Mouse (Mus musculus) hindbrain, embryonic 14.5 days (tissue): ENCODE measurements at regions not wholly inside any gene's neighbourhood (a gene's known extent, or its start where the extent isn't known, plus 50 kb on each side); places are given as distances from the start of the nearest gene placed in this dataset.

ENCODE experiments used
- ATAC-seq: fragments of 200-750 bp; cut with Nextera tagmentation; 2 replicates; pipeline ENCODE4 v1.8.0; 2017; ENCODE audit warnings: moderate number of reproducible peaks, mild to moderate bottlenecking, moderate TSS enrichment, moderate library complexity; ENCODE audit not compliant: low FRiP score
- DNase-seq: peaks from one replicate; pipeline ENCODE4 v3.0.0-alpha.2; 2015; ENCODE audit warnings: low spot score
- H3K27ac ChIP-seq: fragments of 300-500 bp; sonication (generic); 2 replicates; pipeline ENCODE4 v1.5.1; 2014; ENCODE audit warnings: mild to moderate bottlenecking, moderate library complexity
- H3K27me3 ChIP-seq: fragments of 300-500 bp; sonication (generic); 2 replicates; pipeline ENCODE4 v1.6.1; 2014; ENCODE audit warnings: mild to moderate bottlenecking, low read length, mixed read lengths; ENCODE audit not compliant: control insufficient read depth, insufficient read depth
- H3K36me3 ChIP-seq: fragments of 300-500 bp; sonication (generic); replicated peaks from 2 replicates; pipeline ENCODE4 v1.6.1; 2014; ENCODE audit not compliant: control insufficient read depth, insufficient read depth
- H3K4me1 ChIP-seq: fragments of 300-500 bp; sonication (generic); replicated peaks from 2 replicates; pipeline ENCODE4 v1.6.1; 2014; ENCODE audit warnings: antibody characterized with exemption, low read length, mixed read lengths; ENCODE audit not compliant: control insufficient read depth, insufficient read depth
- H3K4me2 ChIP-seq: fragments of 300-500 bp; sonication (generic); replicated peaks from 2 replicates; pipeline ENCODE4 v1.6.1; 2014; ENCODE audit warnings: mild to moderate bottlenecking, moderate library complexity
- H3K4me3 ChIP-seq: fragments of 300-500 bp; sonication (generic); replicated peaks from 2 replicates; pipeline ENCODE4 v1.5.1; 2014; ENCODE audit warnings: mild to moderate bottlenecking, low read length
- H3K9ac ChIP-seq: fragments of 300-500 bp; sonication (generic); 2 replicates; pipeline ENCODE4 v1.6.1; 2014
- H3K9me3 ChIP-seq: fragments of 300-500 bp; sonication (generic); 2 replicates; pipeline ENCODE4 v1.6.1; 2016; ENCODE audit warnings: low read length; ENCODE audit not compliant: control insufficient read depth
- WGBS: fragments of 180-500 bp; shearing (Covaris S2); extraction: QIAGEN DNeasy Blood & Tissue Kit; methylation state at CpG from one replicate; pipeline ENCODE4 v1.1.7; 2014; 5-methylcytosine and 5-hydroxymethylcytosine counted together

DNA sequence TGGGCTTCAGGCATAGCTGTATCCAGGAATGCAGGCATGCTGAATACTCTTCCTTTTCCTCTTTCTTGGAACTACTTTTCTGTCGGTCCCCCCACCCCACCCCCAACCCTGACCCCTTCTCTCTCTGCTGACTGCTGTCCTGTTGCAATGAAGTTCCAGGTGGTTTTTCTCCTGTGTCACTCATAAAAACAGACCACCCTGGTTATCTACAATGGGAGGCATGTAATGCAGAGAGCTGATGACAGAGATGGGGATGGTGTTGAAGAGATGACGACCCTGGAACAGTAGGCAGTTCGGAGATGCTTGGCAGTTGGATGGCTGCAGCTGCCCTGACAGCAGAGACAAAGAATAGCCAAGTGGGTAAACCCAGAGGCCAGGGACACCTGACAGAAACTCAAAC lies 195.5 kb downstream of the Rybp start:
- WGBS: 73% methylated on average over 3 of the region's 3 CpGs
- Histone ChIP-seq H3K27ac (no peak overlapping the region), H3K4me3 (no peak overlapping the region), H3K4me1 (no peaks in the 10 kb centered on the region), H3K36me3 (no peaks in the 10 kb centered on the region), H3K9ac (no peak overlapping the region), H3K27me3 (0 out of 2 replicates have a peak, but pooled peaks cover 3% of the 10 kb centered on the region), H3K9me3 (no peaks in the 10 kb centered on the region), H3K4me2 (no peak overlapping the region)
- ATAC-seq: no peak
- no peak for DNase-seq

DNA sequence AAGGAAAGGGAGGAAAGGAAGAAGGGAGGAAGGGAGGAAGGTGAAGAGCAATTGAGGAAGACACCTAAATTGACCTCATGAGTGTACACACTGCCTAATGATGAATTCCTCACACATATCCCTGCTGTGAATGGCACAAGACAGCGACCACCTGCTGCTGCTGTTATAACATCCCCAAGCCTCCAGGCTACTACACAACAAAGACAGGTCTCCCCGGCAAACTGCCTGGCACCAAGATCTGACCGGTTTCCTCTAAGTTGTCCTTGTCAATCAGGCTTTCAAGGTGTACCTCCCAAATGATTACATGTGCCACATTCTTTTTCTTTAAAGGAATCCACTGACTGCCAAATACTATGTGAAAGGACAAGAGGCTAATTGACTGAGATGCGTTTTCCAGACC lies 198.7 kb downstream of the Rybp start:
- Histone ChIP-seq H3K4me3 (no peak overlapping the region), H3K9me3 (peaks cover 7% of the 10 kb centered on the region; the same call in 1 of the 2 replicates), H3K36me3 (no peaks in the 10 kb centered on the region), H3K4me2 (no peak overlapping the region), H3K9ac (no peak overlapping the region), H3K4me1 (no peaks in the 10 kb centered on the region), H3K27ac (no peak overlapping the region), H3K27me3 (0 out of 2 replicates have a peak, but pooled peaks cover 3% of the 10 kb centered on the region)
- no peak for DNase-seq
- WGBS: 57% methylated on average over 4 of the region's 4 CpGs
- no peak for ATAC-seq

DNA sequence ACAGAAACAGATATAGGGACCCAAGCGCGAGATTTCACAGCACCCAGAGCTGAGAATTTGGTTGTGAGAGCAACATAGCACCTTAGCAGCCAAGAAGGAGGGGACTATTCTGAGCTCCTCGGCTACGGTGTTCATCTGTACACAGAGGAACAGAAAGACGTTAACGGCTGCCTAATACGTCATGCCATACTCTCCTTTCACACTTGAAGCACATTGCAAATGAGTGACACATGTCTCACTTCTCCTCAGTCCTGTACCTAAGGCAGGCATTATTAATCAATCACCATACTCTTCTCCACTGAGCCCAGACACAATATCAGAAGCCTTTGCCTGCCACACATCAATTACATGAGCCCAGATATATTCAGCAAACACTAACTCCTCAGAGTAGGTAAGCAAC lies 200.5 kb downstream of the Rybp start:
- H3K4me3 ChIP-seq: no peak overlapping the region
- H3K9ac ChIP-seq: no peak overlapping the region
- H3K27ac ChIP-seq: no peak overlapping the region
- no peaks in the 10 kb centered on the region for H3K4me1 ChIP-seq
- no peaks in the 10 kb centered on the region for H3K36me3 ChIP-seq
- H3K4me2 ChIP-seq: no peak overlapping the region
- H3K9me3 ChIP-seq: peaks cover 7% of the 10 kb centered on the region; the same call in 1 of the 2 replicates
- 0 out of 2 replicates have a peak, but pooled peaks cover 3% of the 10 kb centered on the region for H3K27me3 ChIP-seq
- WGBS: 79% methylated on average over 7 of the region's 7 CpGs
- ATAC-seq (no peak), DNase-seq (no peak)

DNA sequence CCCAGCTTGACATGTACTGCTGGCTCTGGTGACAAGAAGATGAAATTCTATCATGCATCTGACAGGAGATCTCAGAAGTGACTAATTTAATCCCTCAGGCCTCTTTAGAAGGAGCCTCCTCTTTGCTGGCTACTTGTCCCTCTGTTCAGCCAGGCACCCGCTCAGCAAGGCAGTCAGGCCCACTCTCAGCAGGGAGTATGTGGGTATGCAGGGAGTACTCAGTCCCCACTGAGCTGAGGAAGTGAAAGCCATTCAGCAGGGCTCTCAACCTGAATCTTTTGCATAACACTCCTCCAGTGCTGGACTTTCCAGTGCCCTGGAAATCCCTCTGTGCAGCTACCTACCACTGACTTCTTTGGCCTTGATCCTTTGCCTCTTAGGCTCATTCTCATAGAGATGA lies 201.3 kb downstream of the Rybp start:
- ATAC-seq (no peak), DNase-seq (no peak)
- WGBS: 35% methylated on average over 1 of the region's 1 CpGs
- H3K9ac ChIP-seq: no peak overlapping the region
- H3K4me2 ChIP-seq: no peak overlapping the region
- 0 out of 2 replicates have a peak, but pooled peaks cover 3% of the 10 kb centered on the region for H3K27me3 ChIP-seq
- no peak overlapping the region for H3K4me3 ChIP-seq
- peaks cover 7% of the 10 kb centered on the region; the same call in 1 of the 2 replicates for H3K9me3 ChIP-seq
- no peak overlapping the region for H3K27ac ChIP-seq
- H3K4me1 ChIP-seq: no peaks in the 10 kb centered on the region
- H3K36me3 ChIP-seq: no peaks in the 10 kb centered on the region

DNA sequence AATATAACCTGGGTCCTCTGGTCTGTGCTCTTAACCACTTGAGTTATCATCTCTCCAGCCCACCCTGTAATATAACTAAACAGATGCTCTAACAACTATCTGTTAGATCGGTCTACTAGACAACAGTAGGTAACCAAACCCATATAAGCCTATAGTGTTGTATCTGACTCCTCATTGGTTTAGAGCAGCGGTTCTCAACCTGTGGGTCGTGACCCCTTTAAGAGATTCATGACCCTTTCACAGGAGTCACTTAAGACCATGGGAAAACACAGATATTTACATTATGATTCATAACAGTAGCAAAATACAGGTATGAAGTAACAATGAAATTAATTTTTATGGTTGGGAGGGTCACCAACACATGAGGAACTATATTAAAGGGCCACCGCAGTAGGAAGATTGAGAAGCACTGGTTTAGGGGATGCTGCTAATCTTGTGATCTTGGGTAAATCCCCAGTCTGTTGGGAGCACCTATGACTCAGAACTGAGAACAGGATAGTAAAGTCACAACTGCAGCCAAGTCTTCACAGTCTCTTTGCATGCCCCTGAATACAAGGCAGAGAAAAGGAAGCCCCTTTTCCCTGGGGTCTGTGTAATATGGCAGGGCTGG lies 203.3 kb downstream of the Rybp start:
- 0 out of 2 replicates have a peak, but pooled peaks cover under 1% of the 10 kb centered on the region for H3K27me3 ChIP-seq
- H3K4me2 ChIP-seq: no peak overlapping the region
- H3K9ac ChIP-seq: no peak overlapping the region
- H3K27ac ChIP-seq: no peak overlapping the region
- H3K36me3 ChIP-seq: no peaks in the 10 kb centered on the region
- ATAC-seq (no peak), DNase-seq (no peak)
- no peaks in the 10 kb centered on the region for H3K4me1 ChIP-seq
- no peak overlapping the region for H3K4me3 ChIP-seq
- 92% methylated on average over 4 of the region's 4 CpGs for WGBS
- H3K9me3 ChIP-seq: peaks cover 7% of the 10 kb centered on the region; the same call in 1 of the 2 replicates

DNA sequence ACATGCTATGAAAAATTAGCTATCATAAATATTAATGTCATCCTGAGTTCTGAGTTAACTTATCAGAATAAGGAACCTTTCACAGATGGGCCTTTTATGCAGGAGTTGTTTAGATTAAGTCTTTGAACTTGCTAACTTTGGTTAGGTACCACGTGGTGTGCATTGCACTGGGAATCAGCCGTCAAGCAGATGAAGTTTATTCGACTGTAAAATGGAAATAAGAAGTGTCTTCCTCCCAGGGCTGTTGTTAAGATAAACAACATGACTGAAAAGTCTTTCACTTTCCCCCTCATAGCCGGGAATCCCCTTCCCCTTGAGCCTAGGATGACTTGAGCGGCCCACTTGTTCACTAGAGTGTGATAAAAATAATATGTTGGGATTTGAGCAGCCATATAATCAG lies 204.2 kb downstream of the Rybp start:
- Histone ChIP-seq H3K27ac (no peak overlapping the region), H3K9me3 (peaks cover 7% of the 10 kb centered on the region; the same call in 1 of the 2 replicates), H3K4me2 (no peak overlapping the region), H3K27me3 (no peaks in the 10 kb centered on the region), H3K4me1 (no peaks in the 10 kb centered on the region), H3K4me3 (no peak overlapping the region), H3K36me3 (no peaks in the 10 kb centered on the region), H3K9ac (no peak overlapping the region)
- WGBS: 83% methylated on average over 5 of the region's 5 CpGs
- no peak for ATAC-seq
- DNase-seq: no peak

DNA sequence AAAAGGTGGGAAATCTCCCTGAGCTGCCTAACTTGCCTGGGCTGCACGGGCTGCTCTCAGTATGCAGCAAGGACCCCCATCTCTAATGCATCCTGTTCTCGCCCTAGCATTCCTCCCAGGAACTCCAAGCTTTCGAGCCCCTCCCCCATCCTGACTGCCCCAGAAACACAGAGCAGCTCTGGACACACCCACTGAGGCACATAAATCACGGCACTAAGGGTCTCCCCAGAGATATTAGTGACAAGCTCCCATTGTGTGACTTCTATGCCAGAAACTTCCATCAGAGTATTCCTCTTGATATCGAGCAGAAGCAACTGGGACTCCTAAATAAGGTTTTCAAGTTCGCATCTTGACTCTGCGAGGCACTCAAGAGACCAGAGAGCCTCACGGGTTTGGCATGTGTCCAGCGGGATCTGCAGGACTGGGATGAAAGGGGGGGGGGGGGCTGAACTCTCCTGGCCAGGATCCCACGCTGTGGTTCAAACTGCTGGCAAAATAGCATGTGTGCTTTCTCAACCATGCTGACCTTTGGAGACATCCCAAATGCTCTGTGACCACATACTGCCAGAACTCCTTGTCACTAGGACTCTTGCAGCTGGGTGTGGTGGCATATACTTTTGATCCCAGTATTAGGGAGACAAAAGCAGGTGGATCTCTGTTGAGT lies 212.5 kb downstream of the Rybp start:
- Histone ChIP-seq H3K9me3 (no peaks in the 10 kb centered on the region), H3K27me3 (no peaks in the 10 kb centered on the region), H3K4me1 (peaks cover 16% of the 10 kb centered on the region), H3K27ac (no peak overlapping the region), H3K4me2 (no peak overlapping the region), H3K4me3 (no peak overlapping the region), H3K9ac (no peak overlapping the region), H3K36me3 (no peaks in the 10 kb centered on the region)
- DNase-seq: peak; percentile 57
- peak; percentile 43; the same call in 1 of the 2 replicates for ATAC-seq
- WGBS: 13% methylated on average over 10 of the region's 10 CpGs

DNA sequence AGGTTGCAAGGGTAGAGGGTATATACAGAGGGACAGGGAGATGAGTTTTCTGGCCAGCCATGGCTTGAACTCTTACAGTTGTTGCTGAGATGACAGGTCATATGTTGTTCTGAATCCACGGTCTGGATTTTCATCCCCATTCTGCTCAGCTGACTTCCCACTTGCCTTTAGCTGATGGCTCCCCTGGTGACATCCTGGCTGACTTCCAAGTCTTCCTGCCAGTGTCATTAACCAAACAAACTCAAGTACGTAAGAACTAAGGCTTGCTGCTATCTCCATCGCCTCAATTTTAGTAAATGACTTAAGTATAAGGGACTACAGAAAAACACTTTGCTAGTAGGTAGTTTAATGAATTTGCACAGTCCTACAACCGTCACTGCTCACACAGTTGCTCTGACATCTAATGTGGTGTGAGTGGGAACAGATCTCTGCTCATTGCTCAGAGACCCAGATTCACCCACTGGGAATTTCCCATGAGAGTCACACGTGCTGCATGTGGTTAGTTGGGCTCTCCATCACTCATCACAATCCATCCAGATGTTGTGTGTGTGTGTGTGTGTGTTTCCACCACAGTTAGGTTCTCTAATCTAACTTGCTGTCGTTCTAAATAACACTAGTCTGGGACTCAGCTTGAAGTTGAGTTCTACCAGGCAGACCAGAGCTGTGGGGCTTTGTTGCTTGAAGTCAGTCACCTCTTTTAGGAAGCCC lies 214.9 kb downstream of the Rybp start:
- H3K9ac ChIP-seq: no peak overlapping the region
- H3K4me2 ChIP-seq: no peak overlapping the region
- H3K27ac ChIP-seq: no peak overlapping the region
- H3K4me1 ChIP-seq: peaks cover 16% of the 10 kb centered on the region
- no peak for ATAC-seq
- 40% methylated on average over 6 of the region's 6 CpGs for WGBS
- no peaks in the 10 kb centered on the region for H3K36me3 ChIP-seq
- DNase-seq: peak; percentile 56
- H3K9me3 ChIP-seq: no peaks in the 10 kb centered on the region
- H3K27me3 ChIP-seq: no peaks in the 10 kb centered on the region
- no peak overlapping the region for H3K4me3 ChIP-seq

DNA sequence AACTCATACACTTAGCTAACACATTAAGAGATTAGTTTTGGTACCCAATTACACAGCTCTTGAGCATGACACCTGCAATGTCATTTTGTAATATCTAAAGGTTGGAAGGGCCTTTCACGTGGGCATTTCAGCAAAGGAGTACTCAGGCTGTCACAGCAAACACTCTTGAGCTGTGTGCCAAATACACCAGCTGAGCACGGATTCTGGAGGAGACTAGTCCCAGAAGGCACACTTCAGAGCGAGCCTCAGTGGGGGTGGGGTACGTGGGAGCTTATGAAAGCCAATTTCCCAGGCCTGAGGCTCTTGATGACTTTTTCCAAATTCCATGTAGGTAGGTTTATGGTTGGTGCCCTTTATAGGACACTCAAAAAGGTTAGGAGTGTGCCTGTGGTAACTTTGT lies 218.1 kb downstream of the Rybp start:
- no peaks in the 10 kb centered on the region for H3K27me3 ChIP-seq
- DNase-seq: no peak

More for the DNA sequence above, 218.1 kb downstream of the Rybp start:
- no peak for ATAC-seq
- H3K36me3 ChIP-seq: no peaks in the 10 kb centered on the region
- no peaks in the 10 kb centered on the region for H3K9me3 ChIP-seq
- WGBS: 66% methylated on average over 4 of the region's 4 CpGs
- no peak overlapping the region for H3K9ac ChIP-seq
- no peak overlapping the region for H3K4me2 ChIP-seq
- no peak overlapping the region for H3K4me3 ChIP-seq
- no peak overlapping the region for H3K27ac ChIP-seq
- peaks cover 7% of the 10 kb centered on the region; the same call in 1 of the 2 replicates for H3K4me1 ChIP-seq
